Mouse (Mus musculus): ENCODE results near the gene Smad5. TPM values are rescaled to one million over a fixed set of nuclear protein-coding genes. Genes with fewer than 3 reads are reported as not detected.

The Smad5 gene
- total RNA-seq, 2 experiments from 2014 or later = 38.7 to 40.2 TPM

DNA sequence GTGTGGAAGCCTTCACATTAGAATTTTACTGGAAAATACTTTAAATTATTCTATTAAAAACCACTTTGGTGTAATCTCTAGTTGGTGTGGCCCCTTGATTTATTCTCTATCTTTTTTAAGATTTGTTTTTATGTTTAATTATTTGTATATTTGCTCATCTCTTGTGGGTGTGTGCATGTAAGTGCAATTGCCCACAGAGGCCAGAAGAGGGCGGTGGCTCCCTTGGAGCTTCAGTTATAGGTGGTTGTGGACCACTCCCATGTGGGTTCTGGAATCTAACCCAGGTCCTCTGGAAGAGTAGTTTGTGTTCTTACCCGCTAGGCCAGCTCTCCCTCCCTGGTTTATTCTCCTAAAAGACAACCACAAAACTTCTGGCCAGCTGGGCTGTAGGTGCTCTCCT is 3.4 kb upstream of the Smad5 start:
- intact Hi-C loops (cut with DNase I) = no loop called here

DNA sequence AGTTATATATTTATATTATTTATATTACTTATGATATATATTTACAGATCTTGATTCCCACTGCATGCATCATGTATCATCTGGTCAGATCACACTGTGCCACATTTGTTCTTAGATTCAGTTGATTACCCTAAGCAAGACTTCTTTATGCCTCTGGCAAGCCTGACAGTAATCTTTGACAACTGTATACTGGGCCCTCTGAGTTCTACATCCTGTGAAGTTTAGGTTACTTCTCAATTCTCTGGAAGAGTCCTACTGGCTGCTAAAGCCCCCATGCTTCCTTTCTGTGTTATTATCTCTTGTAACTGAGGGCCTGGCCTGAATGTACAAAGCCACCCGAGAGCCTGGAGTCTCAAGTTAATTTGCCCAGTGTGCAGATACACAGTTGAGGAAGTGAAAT is 1.8 kb upstream of the Smad5 start:
- no peak for DNase-seq
- intact Hi-C loops (cut with DNase I) = loop anchor here (5.0 kb wide), 1 partner anchor 39 kb away; no protein-coding TSS in a partner anchor

More for the DNA sequence above, 3.4 kb upstream of the Smad5 start:
- DNase-seq = no peak

DNA sequence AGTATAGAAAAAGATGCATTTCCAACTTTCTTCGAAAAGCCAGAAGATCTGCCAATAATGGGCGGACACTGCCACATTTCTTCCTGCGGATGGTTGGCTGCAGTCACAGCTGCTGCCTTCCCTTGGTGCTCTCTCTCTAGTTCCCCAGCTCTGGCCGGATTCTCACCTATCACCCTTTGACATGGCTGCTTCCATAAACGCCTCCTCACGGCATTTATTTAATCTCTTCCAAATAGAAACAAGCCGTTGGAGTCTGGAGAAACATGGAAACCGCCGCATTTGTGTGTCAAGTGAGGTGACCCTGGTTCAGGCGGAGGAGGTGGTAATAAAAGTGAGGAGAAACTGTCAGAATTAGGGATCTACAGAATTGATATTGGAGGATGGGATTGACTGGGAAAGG is 886 bp upstream of the Smad5 start:
- intact Hi-C loops (cut with DNase I) = loop anchor here (5.0 kb wide), 1 partner anchor 40 kb away; no protein-coding TSS in a partner anchor
- DNase-seq = no peak

DNA sequence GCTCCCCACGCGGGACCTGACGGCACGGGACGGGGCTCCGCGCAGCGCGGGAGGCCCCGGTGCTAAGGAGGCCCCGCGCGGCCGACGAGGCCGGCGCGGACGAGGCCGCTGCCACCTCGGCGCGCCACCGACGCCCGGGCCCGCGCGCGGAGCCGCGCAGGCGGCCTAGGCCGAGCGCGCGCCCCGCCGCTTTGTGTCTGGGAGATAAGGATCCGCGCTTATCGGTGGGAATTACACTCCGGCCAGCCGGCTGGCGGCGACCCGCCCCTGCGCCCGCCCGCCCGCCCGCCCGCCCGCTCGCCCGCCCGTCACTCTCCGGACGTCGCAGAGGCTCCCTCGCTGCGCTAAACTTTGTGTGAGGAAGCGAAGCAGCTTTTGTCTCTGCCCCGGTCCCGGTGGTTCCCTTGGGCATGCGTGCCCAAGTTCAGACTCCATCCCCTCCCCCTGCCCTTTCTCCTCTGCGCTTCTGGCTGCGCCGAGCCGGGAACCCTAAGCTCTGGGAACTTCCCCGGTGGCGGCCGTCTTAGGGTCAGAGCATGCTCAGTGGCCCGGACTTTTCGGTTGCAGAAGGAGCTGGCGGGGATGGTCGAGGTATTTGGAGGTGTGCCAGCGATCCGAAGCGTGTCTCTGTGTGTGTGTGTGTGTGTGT is 536 bp downstream of the Smad5 start:
- intact Hi-C loops (cut with DNase I) = loop anchor here (5.0 kb wide), 1 partner anchor 41 kb away; no protein-coding TSS in a partner anchor
- DNase-seq = peak; percentile 76 to 80

DNA sequence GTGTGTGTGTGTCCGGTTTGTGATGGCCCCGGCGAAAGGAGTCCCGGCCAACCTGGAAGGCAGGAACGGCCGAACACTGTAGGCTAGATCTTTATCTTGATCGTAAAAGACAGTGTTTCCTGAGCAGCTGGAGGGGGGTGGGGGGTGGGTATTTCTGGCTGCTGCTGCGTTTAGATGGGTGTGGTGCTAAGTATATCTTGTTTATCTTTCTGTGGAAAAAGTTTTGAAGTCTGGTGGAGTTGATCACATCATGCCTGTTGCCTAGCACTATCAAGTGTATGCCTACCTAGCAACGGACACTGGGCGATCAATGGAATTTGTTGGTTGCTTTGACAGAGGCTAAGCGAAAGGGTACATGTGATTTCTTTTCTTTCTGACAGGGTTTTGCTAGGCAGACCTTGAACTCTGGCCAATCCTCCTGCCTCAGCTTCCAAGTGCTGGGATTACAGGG is 1.1 kb downstream of the Smad5 start:
- peak in 1 of 2 experiments; percentile 17 for DNase-seq
- intact Hi-C loops (cut with DNase I) = loop anchor here (5.0 kb wide), 1 partner anchor 42 kb away; no protein-coding TSS in a partner anchor

DNA sequence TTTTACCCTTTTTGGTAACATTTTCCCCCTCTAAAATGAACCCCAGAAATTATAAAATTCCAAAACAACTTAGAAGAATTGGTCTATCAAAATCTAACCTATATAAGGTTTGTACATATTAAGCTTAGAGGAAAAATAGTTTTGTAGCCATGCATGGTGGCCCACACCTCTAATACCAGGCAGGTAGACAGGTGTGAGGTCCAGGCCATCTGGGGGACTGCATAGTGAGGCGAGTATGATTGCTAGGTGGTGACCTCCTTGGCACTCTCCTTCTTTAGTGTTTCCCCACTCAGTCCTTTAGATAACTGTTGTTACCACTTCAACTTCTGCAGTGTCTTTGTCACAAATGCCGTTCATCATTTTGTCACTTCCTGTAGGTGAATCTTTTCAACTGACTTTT is 1.8 kb downstream of the Smad5 start:
- intact Hi-C loops (cut with DNase I) = loop anchor here (5.0 kb wide), 1 partner anchor 42 kb away; no protein-coding TSS in a partner anchor
- no peak for DNase-seq

DNA sequence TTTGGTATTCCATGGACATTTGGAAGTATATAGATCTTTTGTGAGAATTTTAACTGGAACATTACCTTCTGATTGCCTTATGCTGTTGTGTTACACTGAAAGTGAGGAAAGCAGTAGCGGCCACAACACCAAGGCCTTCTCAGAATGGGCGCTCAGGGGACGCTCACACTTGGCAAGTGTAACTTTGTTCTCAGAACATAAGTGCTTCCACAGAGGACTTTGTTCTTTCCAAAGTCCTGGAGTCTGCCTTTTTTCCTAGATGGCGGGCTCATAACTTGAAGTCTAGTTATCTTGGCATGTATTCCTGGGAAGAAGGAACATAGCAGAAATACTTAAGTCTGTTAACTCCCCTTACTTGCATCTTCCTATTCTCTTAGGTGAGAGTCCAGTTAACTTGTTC is 4.3 kb downstream of the Smad5 start:
- no peak for DNase-seq
- intact Hi-C loops (cut with DNase I) = no loop called here

DNA sequence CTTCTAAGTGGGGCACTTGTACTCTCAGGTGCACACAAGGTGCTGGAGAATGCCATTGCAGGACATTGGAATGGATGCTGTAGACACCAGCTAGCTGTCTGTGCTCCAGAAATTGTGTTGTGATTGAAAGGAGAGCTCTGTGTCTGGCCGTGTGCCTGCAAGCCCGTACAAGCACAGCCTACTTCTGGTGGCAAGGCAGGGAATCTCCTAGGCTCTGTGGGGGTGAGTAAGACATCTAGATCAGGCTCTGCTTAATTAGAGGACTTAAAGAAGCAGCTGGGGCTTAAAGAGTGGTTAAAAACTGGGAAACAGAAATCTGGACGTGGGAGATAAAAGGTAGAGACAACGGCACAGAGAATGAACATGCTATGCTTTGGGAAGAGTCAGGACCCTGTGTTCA is 4.8 kb downstream of the Smad5 start:
- intact Hi-C loops (cut with DNase I) = no loop called here
- DNase-seq = no peak

DNA sequence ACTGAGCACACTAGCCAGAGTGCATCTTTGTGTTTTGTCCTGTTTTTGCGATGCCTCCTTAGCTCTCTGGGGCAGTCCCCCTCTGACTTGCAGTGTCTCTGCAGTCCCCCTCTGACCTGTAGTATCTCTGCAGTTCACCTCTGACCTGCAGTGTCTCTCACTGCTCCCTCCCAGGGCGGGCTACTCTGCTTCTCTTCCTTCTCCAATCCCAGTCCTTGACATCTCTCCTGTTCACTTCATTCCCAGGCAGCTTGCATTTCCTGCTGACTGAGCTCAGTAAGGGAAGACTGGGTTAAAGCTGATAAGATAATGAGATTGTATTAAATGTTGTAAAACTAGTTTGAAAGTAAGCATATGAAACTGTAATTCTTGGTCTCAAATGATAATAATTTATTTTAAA is 7.8 kb downstream of the Smad5 start:
- intact Hi-C loops (cut with DNase I) = no loop called here

DNA sequence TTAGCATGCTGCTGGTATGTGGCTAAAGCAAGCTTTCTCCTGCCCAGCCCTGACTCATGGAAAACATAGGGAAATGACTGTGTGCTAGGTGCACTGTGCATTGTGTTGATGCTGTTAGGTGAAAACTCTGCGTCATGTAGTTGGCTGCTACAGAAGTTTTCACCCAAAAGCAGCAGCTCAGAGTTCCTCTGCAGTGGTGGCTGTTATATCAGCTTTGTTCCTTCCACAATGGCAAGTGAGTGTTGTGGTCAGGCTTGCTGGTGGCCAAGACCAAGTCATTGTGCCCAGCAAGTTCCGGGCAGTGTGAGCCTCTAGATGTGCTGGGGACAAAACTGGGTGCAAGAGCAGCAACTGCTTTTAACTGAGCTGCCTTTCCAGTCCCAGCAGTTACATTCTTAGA is 9.4 kb downstream of the Smad5 start:
- intact Hi-C loops (cut with DNase I) = no loop called here

More for the DNA sequence above, 7.8 kb downstream of the Smad5 start:
- no peak for DNase-seq

DNA sequence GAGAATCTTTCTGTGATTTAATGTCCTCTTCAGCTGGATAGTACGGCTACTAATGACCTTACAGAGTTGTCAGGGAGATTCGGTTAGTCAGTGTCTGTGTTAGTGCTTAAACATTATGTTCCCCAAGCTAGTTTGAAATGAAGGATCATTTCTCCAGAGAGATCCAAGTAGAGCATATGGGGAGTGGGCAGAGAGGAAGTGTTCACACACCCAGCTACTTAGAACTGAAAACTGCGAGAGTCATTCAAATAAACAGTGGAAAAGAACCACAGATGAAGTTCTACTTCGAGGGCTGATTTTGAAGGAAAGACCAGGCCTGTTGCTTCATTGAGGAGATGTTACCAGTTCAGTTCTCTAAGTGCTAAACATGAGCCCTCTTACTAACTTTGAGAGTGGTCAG is 23.7 kb downstream of the Smad5 start:
- DNase-seq = no peak
- intact Hi-C loops (cut with DNase I) = no loop called here

More for the DNA sequence above, 9.4 kb downstream of the Smad5 start:
- no peak for DNase-seq

DNA sequence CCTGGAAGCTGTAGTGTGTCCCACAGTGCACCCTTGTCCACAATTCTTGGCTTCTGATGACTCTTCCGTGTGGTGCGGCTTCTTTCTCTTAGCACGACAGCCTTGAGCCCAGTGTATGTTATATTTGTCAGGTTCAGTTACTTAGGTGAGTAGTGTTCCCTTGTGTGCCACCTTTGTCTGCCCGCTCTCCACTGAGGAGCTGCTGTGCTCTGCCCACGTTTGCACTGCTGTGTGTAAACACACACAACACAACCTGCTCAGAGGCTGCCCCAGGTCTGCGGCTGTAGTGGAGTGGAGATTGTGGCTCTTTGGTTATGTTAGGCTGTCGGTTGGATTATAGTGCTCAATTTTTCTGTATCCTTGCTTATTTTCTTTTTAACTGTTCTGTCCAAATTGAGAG is 26.2 kb downstream of the Smad5 start:
- no peak for DNase-seq
- intact Hi-C loops (cut with DNase I) = no loop called here

DNA sequence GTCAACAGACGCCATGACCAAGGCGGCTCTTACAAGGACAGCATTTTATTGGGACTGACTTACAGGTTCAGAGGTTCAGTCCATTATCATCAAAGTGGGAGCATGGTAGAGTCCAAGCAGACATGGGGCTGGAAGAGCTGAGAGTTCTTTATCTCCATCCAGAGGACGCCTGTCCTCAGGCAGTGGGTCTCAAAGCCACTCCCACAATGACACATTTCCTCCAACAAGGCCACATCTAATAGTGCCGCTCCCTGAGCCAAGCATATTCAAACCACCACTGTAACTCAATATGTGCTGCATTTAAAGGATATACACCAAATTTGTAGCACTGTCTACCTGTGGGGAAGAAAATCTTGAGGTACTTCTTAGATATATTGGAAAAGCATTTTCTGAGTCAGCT is 31.8 kb downstream of the Smad5 start:
- intact Hi-C loops (cut with DNase I) = loop anchor here (2.0 to 5.0 kb wide), 2 partner anchors 157 to 178 kb away; no protein-coding TSS in a partner anchor
- no peak for DNase-seq

DNA sequence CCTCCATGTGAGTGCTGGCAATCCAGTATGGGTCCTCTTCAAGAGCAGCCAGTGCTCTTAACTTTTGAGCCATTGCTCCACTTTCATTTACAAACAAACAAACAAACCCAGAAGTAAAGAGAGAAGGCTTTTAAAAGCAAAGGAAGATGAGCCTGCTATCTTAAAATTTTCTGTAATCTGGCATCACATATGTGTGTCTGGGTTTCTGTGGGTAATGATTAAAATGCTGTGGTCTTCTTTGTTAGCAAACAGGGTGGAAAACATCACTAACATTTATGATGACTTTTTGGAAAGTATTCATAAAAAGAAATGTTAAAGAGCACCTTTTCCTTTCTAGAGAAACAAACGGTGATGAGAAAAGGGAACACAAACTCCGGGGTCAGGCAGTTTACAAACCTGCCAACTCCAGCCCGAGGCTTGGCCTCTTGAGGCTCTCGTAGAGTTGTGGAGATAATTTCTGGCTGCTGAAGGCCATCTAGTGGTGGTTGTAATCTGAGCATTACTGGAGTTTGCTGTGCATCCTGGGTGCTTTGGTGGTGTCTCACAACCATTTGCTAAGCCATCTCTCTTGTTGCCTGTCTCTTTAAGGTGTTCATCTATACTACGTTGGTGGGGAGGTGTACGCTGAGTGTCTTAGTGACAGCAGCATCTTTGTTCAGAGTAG is 32.5 kb downstream of the Smad5 start:
- peak; percentile 34 to 50 for DNase-seq
- intact Hi-C loops (cut with DNase I) = loop anchor here (2.0 to 5.0 kb wide), 2 partner anchors 158 to 179 kb away; no protein-coding TSS in a partner anchor

DNA sequence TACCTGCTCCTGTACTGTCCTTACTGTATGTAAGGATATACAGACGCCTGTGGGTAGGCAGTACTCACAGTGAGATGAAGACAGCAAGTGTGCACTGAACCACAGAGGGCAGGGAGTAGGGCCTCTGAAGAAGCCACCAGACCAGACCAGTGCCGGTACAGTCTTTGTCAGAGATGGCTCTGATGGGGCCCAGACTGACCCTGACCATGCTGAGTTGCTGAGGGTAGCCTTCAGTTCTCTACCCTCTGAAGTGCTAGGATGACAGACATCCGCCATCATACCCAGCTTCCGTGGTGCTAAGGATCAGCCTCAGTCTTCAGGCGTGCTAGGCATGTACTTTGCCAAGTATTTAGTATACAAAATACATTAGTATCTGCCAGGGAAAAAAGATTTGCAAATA is 36.7 kb downstream of the Smad5 start:
- intact Hi-C loops (cut with DNase I) = loop anchor here (5.0 kb wide), 1 partner anchor 162 kb away; no protein-coding TSS in a partner anchor
- no peak for DNase-seq

DNA sequence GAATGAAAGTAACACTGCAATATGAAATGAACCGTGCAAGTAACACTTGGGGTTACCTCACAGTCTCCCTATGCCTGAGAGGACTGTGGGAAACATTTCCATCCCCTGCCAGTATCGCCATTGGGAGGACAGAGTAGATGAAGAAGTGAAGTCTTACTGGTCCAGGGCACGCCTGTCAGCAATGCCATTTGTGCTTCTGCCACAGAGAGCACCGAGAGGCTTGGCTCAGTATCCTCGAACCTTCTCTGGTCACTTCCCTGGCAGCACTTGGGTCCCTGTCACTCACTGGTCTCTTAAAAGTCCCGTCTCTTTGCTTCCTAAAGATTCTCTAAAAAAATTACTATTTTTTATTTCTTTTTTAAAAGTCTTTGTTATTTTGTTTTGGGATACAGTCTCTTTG is 37.7 kb downstream of the Smad5 start:
- DNase-seq = no peak
- intact Hi-C loops (cut with DNase I) = no loop called here

DNA sequence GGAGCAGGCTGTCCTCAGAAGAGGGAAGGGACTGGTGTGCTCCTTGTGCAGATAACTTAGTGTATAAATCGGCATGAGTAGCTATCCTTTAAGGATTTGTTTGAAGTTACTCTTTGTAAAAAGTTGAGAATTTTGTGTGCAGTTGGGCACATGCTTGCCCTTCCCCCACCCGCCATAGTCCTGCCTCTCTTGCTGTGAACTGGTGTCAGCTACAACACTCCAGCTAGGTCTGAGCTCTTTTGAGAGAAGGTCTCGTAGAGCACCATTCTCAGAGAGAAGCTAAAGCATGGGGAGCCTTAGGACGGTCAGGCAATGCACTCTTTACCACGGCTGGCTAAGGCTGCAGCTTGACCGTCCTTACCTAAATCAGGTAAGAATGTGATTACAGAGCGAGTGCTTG is 38.9 kb downstream of the Smad5 start:
- intact Hi-C loops (cut with DNase I) = no loop called here
- DNase-seq = no peak

DNA sequence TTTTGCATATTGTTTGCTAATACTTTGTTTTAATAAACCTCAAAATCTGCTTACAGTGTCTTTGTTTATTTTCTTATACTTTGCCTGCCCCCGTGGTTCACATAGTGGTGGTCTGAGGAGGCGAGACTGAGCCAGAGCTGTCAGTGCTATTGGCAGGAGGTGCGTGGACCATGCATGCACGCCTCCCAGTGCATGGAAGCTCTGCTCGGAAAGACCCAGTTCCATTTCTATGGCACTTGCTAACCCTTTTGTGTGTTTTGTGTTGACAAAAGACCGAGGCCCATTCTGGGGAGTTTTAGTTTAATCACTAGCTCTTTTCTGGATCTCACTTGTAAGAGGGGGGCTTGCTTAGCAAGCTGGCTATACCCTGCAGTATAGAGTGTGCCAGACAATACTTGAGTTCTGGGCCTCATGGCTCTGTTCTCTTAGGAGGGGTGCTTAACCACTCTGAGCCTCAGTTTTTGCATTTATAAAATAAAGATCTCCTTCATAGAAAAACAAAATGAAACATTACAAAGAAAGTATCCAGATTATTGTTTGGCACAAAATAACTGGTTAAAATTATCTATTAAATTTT is 39.6 kb downstream of the Smad5 start:
- intact Hi-C loops (cut with DNase I) = no loop called here
- DNase-seq = no peak

DNA sequence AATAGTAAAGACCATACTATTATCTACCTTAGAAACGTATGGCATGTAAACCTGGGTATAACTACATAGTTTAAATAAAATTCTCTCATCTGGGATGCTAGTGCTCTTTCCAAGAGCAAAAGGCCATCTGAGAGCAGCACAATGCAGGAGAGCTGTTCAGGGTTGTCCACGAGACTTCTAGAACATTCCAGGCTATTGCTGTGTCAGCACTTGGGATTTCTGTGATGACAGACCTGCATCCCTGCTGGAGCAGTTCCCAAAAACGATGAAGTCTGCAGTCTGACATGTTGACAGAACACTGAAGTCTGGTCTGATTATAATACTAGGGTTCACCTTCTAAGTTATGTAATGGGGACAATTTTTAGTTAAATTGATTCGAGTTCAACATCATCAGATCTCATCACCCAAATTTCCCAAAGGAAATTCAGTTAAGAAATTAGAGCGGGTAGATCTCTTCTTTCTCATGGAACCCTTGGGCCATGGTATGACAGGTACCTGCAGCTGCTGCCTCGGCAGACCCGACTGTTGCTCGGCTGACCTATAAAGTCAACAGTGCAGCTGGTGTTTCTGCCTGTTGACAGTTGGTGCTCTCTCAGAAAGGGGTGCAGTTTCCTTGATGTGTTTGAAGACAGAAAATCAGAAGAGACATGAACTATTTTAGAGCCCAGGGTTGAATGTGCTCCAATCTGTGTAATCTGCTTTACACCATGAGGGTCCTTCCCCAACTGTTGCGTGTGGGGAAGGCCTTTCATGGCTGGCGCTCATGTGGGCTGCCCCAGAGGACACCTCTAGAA is 44.1 kb downstream of the Smad5 start:
- no peak for DNase-seq
- intact Hi-C loops (cut with DNase I) = no loop called here

DNA sequence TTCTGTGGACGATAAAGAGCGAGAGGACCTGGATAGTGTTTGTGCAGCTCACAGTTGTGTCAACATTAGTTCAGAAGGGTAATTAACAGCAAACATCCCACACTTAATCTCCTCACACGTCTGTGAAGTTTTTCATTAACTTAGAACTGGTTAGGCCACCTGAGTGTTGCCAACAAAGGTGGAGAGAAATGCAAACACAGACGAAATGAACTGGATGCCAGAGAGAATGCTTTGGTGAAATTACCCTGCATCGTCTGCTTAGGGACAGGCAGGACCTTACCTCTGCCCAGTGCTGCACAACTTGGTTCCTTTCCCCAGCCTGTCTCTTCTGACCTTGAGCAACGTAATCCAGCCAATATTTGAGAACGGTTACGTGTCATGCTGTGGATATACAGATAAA is 44.7 kb downstream of the Smad5 start:
- DNase-seq = no peak
- intact Hi-C loops (cut with DNase I) = no loop called here

DNA sequence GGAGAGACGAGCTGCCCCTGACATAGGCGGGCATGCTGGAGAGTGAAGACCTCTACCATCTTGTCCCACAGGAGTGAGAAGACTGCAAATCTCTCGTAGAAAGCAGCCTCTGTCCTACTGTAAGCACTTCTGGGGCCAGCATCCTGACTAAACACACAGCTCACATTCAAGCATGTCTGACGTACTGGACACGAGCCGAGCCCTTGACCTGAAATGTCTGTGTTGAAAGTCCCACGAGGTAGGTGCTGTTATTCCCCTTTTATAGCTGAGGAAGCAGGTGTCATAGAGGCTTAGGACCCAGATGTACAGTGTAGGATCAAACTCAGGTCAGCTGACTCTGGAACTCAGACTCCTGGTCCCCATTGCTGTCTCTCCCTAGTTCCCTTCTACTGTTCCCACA is 46.6 kb downstream of the Smad5 start:
- intact Hi-C loops (cut with DNase I) = no loop called here
- DNase-seq = no peak
